Mouse (Mus musculus) small intestine, adult 2 months (tissue): ENCODE data around the gene Hist1h2ab.
"Not testable (repeated sequence)": the region's sequence is repeated elsewhere in the genome, so short reads cannot be mapped to it uniquely, and the experiment has no call there.

Experiments used
- CTCF ChIP-seq: fragments of 200-500 bp; IDR thresholded peaks from 2 replicates; pipeline ENCODE4 v1.5.1; 2012; ENCODE audit warnings: low read depth, mild to moderate bottlenecking, control low read depth, inconsistent platforms, low read length, moderate library complexity, mixed read lengths; ENCODE audit not compliant: insufficient replicate concordance, insufficient read length; ENCODE audit errors: extremely low read depth
- POLR2A ChIP-seq: fragments of 200-500 bp; IDR thresholded peaks from 2 replicates; pipeline ENCODE4 v1.6.1; 2012; ENCODE audit warnings: low read depth, mild to moderate bottlenecking, control low read depth, inconsistent platforms, low read length, moderate library complexity

GRCm38 (mm10) chr13:23750839-23751477 is at the start of gene Hist1h2ab:
- not testable (repeated sequence) for TF ChIP-seq CTCF
- TF ChIP-seq POLR2A = peak; percentile 32; the same call in 1 of the 2 replicates
